Mouse (Mus musculus) heart, postnatal 0 days (tissue): ENCODE measurements around the gene Ppp2r1b.

Source experiments
- CTCF ChIP-seq: IDR thresholded peaks from 2 replicates; pipeline ENCODE4 v1.5.1; 2016; ENCODE audit warnings: antibody characterized with exemption, control low read depth, low read depth
- EP300 ChIP-seq: IDR thresholded peaks from 2 replicates; pipeline ENCODE4 v1.6.1; 2016; ENCODE audit warnings: antibody characterized with exemption, low read depth

- no peak for TF ChIP-seq CTCF
- TF ChIP-seq EP300, result no peak
These were observed 21.2 kb upstream of the Ppp2r1b start for GRCm38 (mm10) chr9:50823779-50824453.
